21 mouse cellular contexts compared by ENCODE assay signal in genomic region chr1:25576598-25576997, GRCm38 (mm10).
DNase-seq lines count a peak whose midpoint lies in the region; ATAC-seq and TF ChIP-seq lines count a peak whose summit lies in the region.
"Had no signal": no experiment of that assay in that cellular context is flagged by ENCODE, and none has a peak within 500 bp of the region (broad histone marks: within the 10 kb centered on the region; RNA-seq: fewer than 3 reads in every experiment).

No protein-coding gene starts in this region.

- TF ChIP-seq POLR2A in cortical plate, adult 2 months (IDR thresholded peaks at IDR 0.05; ENCODE audit: extremely low read depth, insufficient read depth, low read length): no peak

- H3K9ac ChIP-seq in heart, embryonic 12.5 days: no peak overlapping the region
- H3K9ac ChIP-seq: embryonic facial prominence, embryonic 12.5 days; forebrain, embryonic 13.5 days; forebrain, embryonic 15.5 days had no signal

- DNase-seq in heart, adult 11 months: peak; percentile 64
- DNase-seq in left cerebral cortex, adult 2 months (ENCODE audit: extremely low spot score in 1 of 2, low spot score in 2 of 2): no peak
- no peak for DNase-seq in left cerebral cortex, adult 18-20 months (ENCODE audit: low spot score in 2 of 2)
- DNase-seq in brain, adult 2 months (ENCODE audit: low read depth, low spot score): peak; percentile 49
- no peak for DNase-seq in gastrocnemius, postnatal 25 days
- no peak for DNase-seq in MN1 (ENCODE audit: low spot score)
- DNase-seq: adrenal gland, adult 8-10 months; adrenal gland, postnatal 14 days; adrenal gland, postnatal 36 days; cerebellum, adult 11 months; cerebellum, adult 8-10 months; cerebellum, adult 9-11 months; cerebellum, postnatal 14 days had no signal

- H3K4me2 ChIP-seq in heart, embryonic 12.5 days: no peak overlapping the region
- H3K4me2 ChIP-seq: embryonic facial prominence, embryonic 12.5 days; forebrain, embryonic 13.5 days; forebrain, embryonic 15.5 days had no signal

- no peaks in the 10 kb centered on the region for H3K36me3 ChIP-seq in heart, embryonic 12.5 days
- H3K36me3 ChIP-seq: embryonic facial prominence, embryonic 10.5 days; embryonic facial prominence, embryonic 12.5 days; forebrain, embryonic 15.5 days had no signal

- H3K4me3 ChIP-seq in heart, embryonic 12.5 days: no peak overlapping the region
- H3K4me3 ChIP-seq in left cerebral cortex, adult 2 months: no peak overlapping the region
- H3K4me3 ChIP-seq in cortical plate, adult 2 months (ENCODE audit: insufficient read depth, low read length): no peak overlapping the region
- H3K4me3 ChIP-seq: embryonic facial prominence, embryonic 10.5 days; embryonic facial prominence, embryonic 12.5 days; forebrain, embryonic 13.5 days; forebrain, embryonic 15.5 days had no signal

- H3K4me1 ChIP-seq in heart, embryonic 12.5 days (replicated peaks): no peaks in the 10 kb centered on the region
- H3K4me1 ChIP-seq in cortical plate, adult 2 months (ENCODE audit: control insufficient read depth, insufficient read depth, low read length): peaks cover 3% of the 10 kb centered on the region
- H3K4me1 ChIP-seq: embryonic facial prominence, embryonic 10.5 days; embryonic facial prominence, embryonic 12.5 days; forebrain, embryonic 13.5 days; forebrain, embryonic 15.5 days had no signal

- ATAC-seq in heart, embryonic 12.5 days (ENCODE audit: insufficient number of reproducible peaks, low FRiP score): no peak
- ATAC-seq: activated CD4-positive, CD25-positive, alpha-beta regulatory T cell, adult 4 months; forebrain, embryonic 13.5 days; forebrain, embryonic 15.5 days; Patski had no signal

- no peak overlapping the region for H3K27ac ChIP-seq in heart, embryonic 12.5 days (ENCODE audit: poor library complexity, severe bottlenecking)
- peak overlapping the region; percentile 82 for H3K27ac ChIP-seq in left cerebral cortex, adult 2 months
- H3K27ac ChIP-seq in cortical plate, adult 2 months (ENCODE audit: insufficient read depth, low read length): peak overlapping the region; percentile 54
- H3K27ac ChIP-seq: embryonic facial prominence, embryonic 10.5 days; embryonic facial prominence, embryonic 12.5 days; forebrain, embryonic 13.5 days; forebrain, embryonic 15.5 days had no signal

- no peaks in the 10 kb centered on the region for H3K27me3 ChIP-seq in heart, embryonic 12.5 days (replicated peaks)
- H3K27me3 ChIP-seq: embryonic facial prominence, embryonic 12.5 days; forebrain, embryonic 13.5 days; forebrain, embryonic 15.5 days; Patski had no signal

- no peaks in the 10 kb centered on the region for H3K9me3 ChIP-seq in heart, embryonic 12.5 days (replicated peaks)
- H3K9me3 ChIP-seq: embryonic facial prominence, embryonic 10.5 days; embryonic facial prominence, embryonic 12.5 days; forebrain, embryonic 13.5 days; forebrain, embryonic 15.5 days had no signal

- WGBS in heart, embryonic 12.5 days: 77% methylated on average over 6 of the region's 6 CpGs

- TF ChIP-seq CTCF in left cerebral cortex, adult 2 months (IDR thresholded peaks at IDR 0.05): no peak
- TF ChIP-seq CTCF in cortical plate, adult 2 months (IDR thresholded peaks at IDR 0.05; ENCODE audit: extremely low read depth, insufficient read depth, low read length): no peak

- intact Hi-C loops in left cerebral cortex, adult 2 months (cut with DNase I): no loop called here

Comparison
In these comparisons a context has a peak if more than half of its experiments do, and no peak if none do; other contexts are left out.
1. DNase-seq: peak in heart, adult 11 months (single experiment) and brain, adult 2 months (single experiment); none in left cerebral cortex, adult 2 months (0 of 2), left cerebral cortex, adult 18-20 months (0 of 2), gastrocnemius, postnatal 25 days (single experiment) and MN1 (single experiment).